In genomic region chrX:36760946-36761635, GRCm38 (mm10) we compare ENCODE assay signal across 9 mouse cellular contexts. TPM values are rescaled to one million over a fixed set of nuclear protein-coding genes. Genes with fewer than 3 reads are reported as not detected.
DNase-seq lines count a peak whose midpoint lies in the region; ATAC-seq and TF ChIP-seq lines count a peak whose summit lies in the region.
"Had no signal": no experiment of that assay in that cellular context is flagged by ENCODE, and none has a peak within 500 bp of the region (broad histone marks: within the 10 kb centered on the region; RNA-seq: fewer than 3 reads in every experiment).

No protein-coding gene starts in this region.

- peak; percentile 18 to 78 for DNase-seq in adrenal gland, adult (ENCODE audit: inconsistent age in 2 of 2, low spot score in 1 of 2)
- DNase-seq in adrenal gland, adult 2 months, result no peak
- DNase-seq in ES-CJ7 (ENCODE audit: low read depth, low spot score), result peak; percentile 60
- peak; percentile 70 to 77 for DNase-seq in cerebellum, postnatal 10 days
- DNase-seq in gastrocnemius, postnatal 10 days, result peak; percentile 25
- DNase-seq in lung, postnatal 0 days (ENCODE audit: low spot score), result peak; percentile 57
- peak; percentile 36 for DNase-seq in retina, postnatal 7 days (ENCODE audit: low read depth, low spot score)

- no peaks in the 10 kb centered on the region for H3K9me3 ChIP-seq in kidney, embryonic 16.5 days (ENCODE audit: low read length)
- H3K9me3 ChIP-seq in lung, postnatal 0 days (ENCODE audit: low read length), result no peaks in the 10 kb centered on the region
- H3K9me3 ChIP-seq: stomach, embryonic 15.5 days had no signal

- no peak for ATAC-seq in kidney, embryonic 16.5 days (ENCODE audit: low FRiP score, low TSS enrichment)
- ATAC-seq in lung, postnatal 0 days, result peak; percentile 37; the same call in 1 of the 2 replicates

- no peak overlapping the region for H3K4me2 ChIP-seq in kidney, embryonic 16.5 days (replicated peaks; ENCODE audit: low read depth, low read length)
- H3K4me2 ChIP-seq in lung, postnatal 0 days (replicated peaks; ENCODE audit: low read depth, low read length), result no peak overlapping the region
- H3K4me2 ChIP-seq: stomach, embryonic 15.5 days had no signal

- no peaks in the 10 kb centered on the region for H3K27me3 ChIP-seq in kidney, embryonic 16.5 days (ENCODE audit: insufficient read depth, low read length)
- no peaks in the 10 kb centered on the region for H3K27me3 ChIP-seq in lung, postnatal 0 days (replicated peaks; ENCODE audit: insufficient read depth, low read length)
- H3K27me3 ChIP-seq: stomach, embryonic 15.5 days had no signal

- H3K4me3 ChIP-seq in kidney, embryonic 16.5 days (ENCODE audit: low read length), result no peak overlapping the region
- no peak overlapping the region for H3K4me3 ChIP-seq in lung, postnatal 0 days (ENCODE audit: low read depth, low read length)
- H3K4me3 ChIP-seq: stomach, embryonic 15.5 days had no signal

- 62% methylated on average over 6 of the region's 6 CpGs for WGBS in kidney, embryonic 16.5 days
- 58% methylated on average over 6 of the region's 6 CpGs for WGBS in lung, postnatal 0 days

- TF ChIP-seq CTCF in lung, postnatal 0 days (IDR thresholded peaks at IDR 0.05), result peak; percentile 81

- H3K4me1 ChIP-seq in kidney, embryonic 16.5 days (ENCODE audit: insufficient read depth, low read length), result no peaks in the 10 kb centered on the region
- no peaks in the 10 kb centered on the region for H3K4me1 ChIP-seq in lung, postnatal 0 days (ENCODE audit: insufficient read depth, low read depth, low read length)
- H3K4me1 ChIP-seq: stomach, embryonic 15.5 days had no signal

- H3K9ac ChIP-seq in kidney, embryonic 16.5 days (replicated peaks; ENCODE audit: low read length), result no peak overlapping the region
- no peak overlapping the region for H3K9ac ChIP-seq in lung, postnatal 0 days (replicated peaks; ENCODE audit: low read depth)
- H3K9ac ChIP-seq: stomach, embryonic 15.5 days had no signal

- H3K27ac ChIP-seq in kidney, embryonic 16.5 days (ENCODE audit: low read length), result peak overlapping the region; percentile 15; the same call in 1 of the 2 replicates
- H3K27ac ChIP-seq in lung, postnatal 0 days (ENCODE audit: low read length), result no peak overlapping the region
- H3K27ac ChIP-seq: stomach, embryonic 15.5 days had no signal

- TF ChIP-seq EP300 in lung, postnatal 0 days (IDR thresholded peaks at IDR 0.05), result no peak

- no peaks in the 10 kb centered on the region for H3K36me3 ChIP-seq in kidney, embryonic 16.5 days (ENCODE audit: insufficient read depth, low read length)
- H3K36me3 ChIP-seq in lung, postnatal 0 days (ENCODE audit: insufficient read depth, low read length), result no peaks in the 10 kb centered on the region
- H3K36me3 ChIP-seq: stomach, embryonic 15.5 days had no signal

RNA-seq across cellular contexts. Expression of gene Slc25a43, which starts 17.6 kb away (rescaled TPM):
- 1 to 10 TPM; 1.0 to 1.1 TPM for total RNA-seq in adrenal gland, adult 2 months (2021)
- 2.8 and 3.4 TPM in 2 replicates for polyA plus RNA-seq in adrenal gland, adult 2 months (2012; rRNA removed)
- total RNA-seq in gastrocnemius, postnatal 10 days (2021), result under 1 TPM; 0.40 to 0.41 TPM
- 2.9 and 3.3 TPM in 2 replicates for polyA plus RNA-seq in kidney, embryonic 16.5 days (2015; fragmentation: Nextera tagmentation; extraction: Ambion mirVana)
- 2.1 and 2.6 TPM in 2 replicates for polyA plus RNA-seq in lung, postnatal 0 days (2015; fragmentation: Nextera tagmentation; extraction: Ambion mirVana)

RNA-seq across cellular contexts. Expression of gene Slc25a5, which starts 34.4 kb away (rescaled TPM):
- 100 to 1,000 TPM; 382 to 504 TPM for total RNA-seq in adrenal gland, adult 2 months (2021)
- 261 and 313 TPM in 2 replicates for polyA plus RNA-seq in adrenal gland, adult 2 months (2012; rRNA removed)
- 100 to 1,000 TPM; 217 to 231 TPM for total RNA-seq in gastrocnemius, postnatal 10 days (2021)
- 924 and 964 TPM in 2 replicates for polyA plus RNA-seq in kidney, embryonic 16.5 days (2015; fragmentation: Nextera tagmentation; extraction: Ambion mirVana)
- 576 and 678 TPM in 2 replicates for polyA plus RNA-seq in lung, postnatal 0 days (2015; fragmentation: Nextera tagmentation; extraction: Ambion mirVana)
